Mouse (Mus musculus): ENCODE results near the gene Olfr937. TPM values are rescaled to one million over a fixed set of nuclear protein-coding genes. Genes with fewer than 3 reads are reported as not detected.

Gene Olfr937
- not detected in 2 replicates for polyA plus RNA-seq (2015; fragmentation: Nextera tagmentation; extraction: Ambion mirVana)

GRCm38 (mm10) chr9:39064851-39065250 lies at the start of gene Olfr937:
Gene Olfr937 (minus strand): TSS chr9:39064951.

DNA sequence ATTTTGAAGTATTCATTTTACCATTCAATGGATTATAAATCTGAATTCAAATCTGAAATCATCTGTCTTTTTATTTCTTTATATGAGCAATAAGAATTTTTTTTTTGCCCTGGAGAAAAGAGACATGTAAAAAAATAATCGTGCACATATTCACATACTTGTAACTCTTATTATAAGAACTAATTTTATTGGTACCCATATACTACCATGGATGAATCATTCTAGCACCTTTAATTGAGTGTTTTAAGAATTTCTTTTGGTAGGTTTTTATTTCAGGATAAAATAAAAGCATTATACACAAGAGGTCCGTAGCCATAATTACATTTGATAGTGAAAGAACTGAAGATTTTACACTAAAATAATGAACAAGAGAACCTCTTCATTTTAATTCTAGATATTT lies 14.0 kb upstream of the Olfr937 start, which contains the start of gene Olfr938:
Gene Olfr938 (minus strand): TSS at position 101 of the 400 bp plus-strand sequence.

GRCm38 (mm10) chr9:39023277-39023676 lies 41.5 kb downstream of the Olfr937 start, which contains the start of gene Olfr146:
Gene Olfr146 (minus strand): TSS chr9:39023377.

Small RNA genes within 50 kb of the gene (microRNA-seq; reads per million reads assigned to microRNA genes)
- gene Gm25032 (not detected), gene Gm25529 (not detected)

Other genes with a start within 250 kb of the Olfr937 start
- gene Olfr923, start 238.4 kb downstream of the Olfr937 start, polyA plus RNA-seq (2015; fragmentation: Nextera tagmentation; extraction: Ambion mirVana): not detected in 2 replicates
- gene Olfr924, start 220.5 kb downstream of the Olfr937 start, polyA plus RNA-seq (2015; fragmentation: Nextera tagmentation; extraction: Ambion mirVana): not detected in 2 replicates
- gene Olfr26, start 209.9 kb downstream of the Olfr937 start, polyA plus RNA-seq (2015; fragmentation: Nextera tagmentation; extraction: Ambion mirVana): not detected in 2 replicates
- not detected in 2 replicates for gene Olfr926, start 187.8 kb downstream of the Olfr937 start, polyA plus RNA-seq (2015; fragmentation: Nextera tagmentation; extraction: Ambion mirVana)
- gene Olfr930, start 135.1 kb downstream of the Olfr937 start, polyA plus RNA-seq (2015; fragmentation: Nextera tagmentation; extraction: Ambion mirVana): not detected in 2 replicates
- not detected in 2 replicates for gene Olfr933, start 92.6 kb downstream of the Olfr937 start, polyA plus RNA-seq (2015; fragmentation: Nextera tagmentation; extraction: Ambion mirVana)
- not detected in 2 replicates for gene Olfr934, start 76.6 kb downstream of the Olfr937 start, polyA plus RNA-seq (2015; fragmentation: Nextera tagmentation; extraction: Ambion mirVana)
- not detected in 2 replicates for gene Olfr935, start 65.3 kb downstream of the Olfr937 start, polyA plus RNA-seq (2015; fragmentation: Nextera tagmentation; extraction: Ambion mirVana)
- gene Olfr146, start 41.6 kb downstream of the Olfr937 start, polyA plus RNA-seq (2015; fragmentation: Nextera tagmentation; extraction: Ambion mirVana): not detected in 2 replicates
- gene Olfr938, start 13.9 kb upstream of the Olfr937 start, polyA plus RNA-seq (2015; fragmentation: Nextera tagmentation; extraction: Ambion mirVana): not detected in 2 replicates
- not detected in 2 replicates for gene Olfr27, start 63.2 kb upstream of the Olfr937 start, polyA plus RNA-seq (2015; fragmentation: Nextera tagmentation; extraction: Ambion mirVana)
- gene Olfr943, start 101.4 kb upstream of the Olfr937 start, polyA plus RNA-seq (2015; fragmentation: Nextera tagmentation; extraction: Ambion mirVana): not detected in 2 replicates
- gene Olfr944, start 137.0 kb upstream of the Olfr937 start, polyA plus RNA-seq (2015; fragmentation: Nextera tagmentation; extraction: Ambion mirVana): not detected in 2 replicates
- not detected in 2 replicates for gene Olfr1537, start 185.0 kb upstream of the Olfr937 start, polyA plus RNA-seq (2015; fragmentation: Nextera tagmentation; extraction: Ambion mirVana)
- not detected in 2 replicates for gene Olfr945, start 211.9 kb upstream of the Olfr937 start, polyA plus RNA-seq (2015; fragmentation: Nextera tagmentation; extraction: Ambion mirVana)

Measured in neural tube, postnatal 0 days (tissue).